Mouse (Mus musculus) layer of hippocampus, postnatal 36 days (tissue): Measurements from ENCODE around the gene Col11a1. TPM values are rescaled to one million over a fixed set of nuclear protein-coding genes. Genes with fewer than 3 reads are reported as not detected.

ENCODE experiments used
- DNase-seq, 2 experiments: peaks; one replicate each; pipeline ENCODE4 v3.0.0; 2022
- total RNA-seq, 2 experiments: library from RNA; stranded (reverse); gene quantifications; 2 replicates each; pipeline ENCODE4 v1.2.3; 2021

Gene Col11a1
- 10 to 100 TPM; 10.7 to 12.1 TPM for total RNA-seq

DNA sequence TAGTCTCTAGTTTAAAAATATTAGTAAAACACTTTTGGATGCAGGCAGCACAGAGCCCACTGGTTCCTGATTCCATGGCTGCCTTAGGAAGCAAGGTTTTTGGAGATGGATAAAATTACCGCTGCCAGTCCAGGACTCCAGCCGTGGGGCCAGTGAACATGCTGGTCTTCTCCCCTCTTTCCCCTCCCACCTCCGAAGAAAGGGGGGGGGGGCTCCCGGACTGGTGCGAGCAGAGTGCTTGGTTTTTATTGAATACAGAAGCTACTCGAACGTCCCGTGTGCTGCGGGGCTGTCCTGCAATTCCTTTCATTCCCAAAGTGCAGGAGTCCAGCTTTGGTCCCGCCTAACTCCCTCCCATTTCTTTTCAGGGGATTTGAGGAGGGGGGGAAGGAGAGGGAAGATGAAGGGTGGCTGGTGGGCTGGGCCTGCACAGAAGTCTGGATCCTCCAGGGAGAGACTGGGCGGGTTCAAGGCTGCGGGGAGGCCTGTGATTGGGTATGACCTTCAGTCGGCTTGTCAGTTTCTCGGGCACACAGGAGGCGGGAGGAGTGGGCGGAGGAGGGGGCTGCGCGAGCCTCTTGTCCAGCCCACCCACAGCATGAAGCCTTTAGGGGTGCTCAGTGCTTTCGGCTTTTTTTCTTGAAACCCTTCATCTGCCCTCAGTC is at the start of gene Col11a1:
Gene Col11a1, plus strand, starts transcription at position 570 of the 665 bp plus-strand sequence.
- peak; percentile 50 to 64 for DNase-seq

- DNase-seq, result no peak
Measured at GRCm38 (mm10) chr3:113990936-113991335, 39.4 kb upstream of the Col11a1 start.

DNA sequence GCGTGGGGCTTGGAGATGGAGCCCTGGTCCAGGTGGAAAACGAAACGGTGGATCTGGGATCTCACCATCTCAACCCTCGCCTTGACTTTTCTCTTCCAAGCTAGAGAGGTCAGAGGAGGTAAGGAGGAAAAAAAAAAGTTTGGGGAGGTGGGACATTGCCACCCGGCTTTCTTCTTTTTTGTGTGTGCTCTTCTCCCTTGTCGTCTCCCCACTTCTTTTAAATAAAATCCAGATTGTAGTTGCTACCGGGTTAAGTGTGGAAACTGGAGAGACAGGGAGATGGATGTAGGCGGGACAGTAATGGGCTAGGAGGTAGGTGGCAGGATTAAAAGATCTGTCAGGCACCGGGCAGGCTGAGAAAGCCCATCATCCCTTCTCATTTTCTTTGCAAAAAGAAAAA is 546 bp downstream of the Col11a1 start:
- no peak for DNase-seq

GRCm38 (mm10) chr3:114031351-114032213 is 1.2 kb downstream of the Col11a1 start:
- peak; percentile 4 to 5 for DNase-seq

DNA sequence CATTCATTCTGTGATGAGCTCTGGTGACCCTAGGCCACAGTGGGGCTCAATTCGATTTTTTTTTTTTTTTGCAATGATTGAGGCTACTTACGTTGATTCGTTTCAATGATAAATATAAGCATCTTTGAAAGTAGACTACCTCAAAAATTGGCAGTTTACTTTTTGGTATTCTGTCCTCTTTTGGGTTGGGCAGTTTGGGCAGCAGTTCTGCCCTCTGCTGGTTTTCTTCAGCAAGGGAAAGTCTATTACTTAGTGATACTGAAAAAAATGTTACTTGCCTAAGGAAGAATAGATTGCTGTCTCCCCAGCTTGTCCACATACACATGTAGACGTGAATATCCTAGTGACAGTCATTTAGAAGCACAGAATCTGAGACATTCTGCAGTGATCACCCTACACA is 2.0 kb downstream of the Col11a1 start:
- peak in 1 of 2 experiments; percentile 7 for DNase-seq

DNA sequence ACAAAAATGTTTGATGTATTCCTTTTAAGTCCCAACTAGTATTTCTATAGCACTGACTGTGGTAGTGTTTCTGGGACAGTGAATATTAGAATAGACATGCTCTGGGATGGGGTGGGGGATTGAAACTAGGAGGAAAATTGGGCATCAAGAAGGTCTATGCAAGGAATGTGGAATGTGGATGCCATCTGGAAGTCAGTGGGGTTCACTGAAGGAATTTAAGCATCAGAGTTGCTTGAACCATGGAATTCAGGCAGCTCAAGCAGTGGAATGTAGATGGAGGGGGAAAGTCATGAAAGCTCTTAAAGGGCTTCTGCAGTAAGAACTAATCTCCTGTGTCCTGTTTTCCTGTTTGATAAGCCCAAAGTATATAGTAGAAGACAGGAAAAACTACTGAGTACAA is 22.1 kb downstream of the Col11a1 start:
- no peak for DNase-seq

GRCm38 (mm10) chr3:114053501-114053900 is 23.2 kb downstream of the Col11a1 start:
- no peak for DNase-seq

DNA sequence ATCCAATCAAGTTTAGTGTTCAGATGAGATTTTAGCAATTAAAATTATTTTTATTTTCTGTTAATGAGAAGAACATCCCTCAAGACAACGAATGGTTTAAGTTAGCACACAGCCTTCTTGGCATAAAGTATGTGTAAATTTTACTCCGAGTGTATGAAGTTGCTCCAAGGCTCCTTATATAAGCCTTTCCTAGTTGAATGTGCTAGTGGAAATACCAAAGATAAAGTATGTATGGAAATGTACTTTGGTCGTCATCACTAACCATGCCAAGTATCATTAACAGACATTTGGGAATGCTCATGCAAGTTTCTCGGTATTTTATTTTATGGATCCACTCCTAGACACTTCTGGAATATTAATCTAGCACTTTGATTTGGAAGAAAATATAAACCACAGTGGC is 34.8 kb downstream of the Col11a1 start:
- DNase-seq, result no peak

GRCm38 (mm10) chr3:114065587-114065986 is 35.2 kb downstream of the Col11a1 start:
- peak; percentile 30 to 31 for DNase-seq

DNA sequence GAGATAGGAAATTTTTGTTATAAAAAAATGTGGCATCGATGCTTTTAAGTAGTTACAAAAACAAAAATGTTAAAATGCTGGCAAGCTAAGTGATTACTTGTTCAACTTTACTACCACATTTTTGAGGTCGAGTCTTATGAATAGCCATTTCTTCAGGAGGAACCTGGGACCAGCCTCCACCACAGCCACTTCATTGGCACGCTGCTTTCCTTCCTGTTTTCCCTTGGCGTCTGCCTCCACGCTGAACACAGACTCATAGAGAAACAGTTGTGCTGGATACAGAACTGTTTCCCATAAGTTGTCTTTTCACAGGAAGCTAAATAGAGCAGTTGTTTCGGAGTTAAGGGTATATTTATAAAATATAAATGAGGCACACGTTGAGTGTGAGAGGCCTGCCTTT is 69.0 kb downstream of the Col11a1 start:
- DNase-seq, result no peak

GRCm38 (mm10) chr3:114107099-114107498 is 76.8 kb downstream of the Col11a1 start:
- no peak for DNase-seq

GRCm38 (mm10) chr3:114147140-114147539 is 116.8 kb downstream of the Col11a1 start:
- DNase-seq, result no peak

DNA sequence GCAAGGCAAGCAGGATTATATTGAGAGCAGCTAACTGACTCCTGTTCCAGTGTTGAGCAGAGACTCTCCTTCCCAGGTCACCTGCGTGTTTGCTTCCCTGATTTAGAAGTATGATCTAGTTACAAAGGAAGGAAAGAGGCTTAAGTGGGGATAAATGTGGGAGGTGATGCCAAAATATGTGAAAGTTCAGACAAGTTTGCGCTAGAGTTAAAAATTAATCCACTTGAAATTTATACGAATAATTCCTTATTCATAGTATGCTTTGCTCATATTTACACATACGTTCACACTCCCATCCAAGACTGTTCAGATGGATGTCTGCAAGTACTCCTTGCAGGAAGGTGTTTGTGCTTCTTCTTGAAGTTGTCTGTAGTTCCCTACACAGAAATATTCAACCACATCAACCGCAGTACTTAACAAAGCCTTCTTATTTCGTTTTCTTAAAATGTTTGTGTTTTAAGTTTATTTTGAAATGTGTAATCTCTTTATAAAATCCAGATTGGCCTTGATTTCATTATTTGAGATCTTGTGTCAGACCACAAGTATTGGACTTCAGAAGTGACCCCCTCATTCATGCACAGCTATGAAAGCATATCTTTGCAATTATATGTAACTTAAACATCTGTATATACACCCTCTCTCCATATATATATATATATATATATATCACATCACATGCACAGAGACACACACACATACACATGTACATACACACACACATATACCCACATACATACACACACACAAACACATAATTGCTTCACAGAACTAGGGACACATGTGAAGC is 167.8 kb downstream of the Col11a1 start:
- no peak for DNase-seq

DNA sequence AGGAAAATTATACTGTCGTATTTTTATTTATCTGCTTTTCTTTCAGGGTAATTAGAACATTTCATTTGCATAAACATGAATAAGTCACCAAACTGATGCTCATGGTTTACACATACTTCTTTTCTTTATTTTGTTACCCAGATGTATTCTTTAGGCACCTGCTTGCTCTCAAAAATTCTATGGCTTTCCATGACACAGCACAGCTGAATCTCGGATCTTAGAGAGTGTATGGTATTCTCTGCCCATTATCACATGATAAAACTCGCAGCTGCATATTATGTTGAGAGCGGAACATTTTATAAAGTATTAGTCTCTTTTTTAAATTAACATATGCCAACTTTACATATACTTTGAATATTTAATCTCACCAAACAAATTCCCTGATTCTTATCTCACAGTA is 181.9 kb downstream of the Col11a1 start:
- DNase-seq, result no peak

DNA sequence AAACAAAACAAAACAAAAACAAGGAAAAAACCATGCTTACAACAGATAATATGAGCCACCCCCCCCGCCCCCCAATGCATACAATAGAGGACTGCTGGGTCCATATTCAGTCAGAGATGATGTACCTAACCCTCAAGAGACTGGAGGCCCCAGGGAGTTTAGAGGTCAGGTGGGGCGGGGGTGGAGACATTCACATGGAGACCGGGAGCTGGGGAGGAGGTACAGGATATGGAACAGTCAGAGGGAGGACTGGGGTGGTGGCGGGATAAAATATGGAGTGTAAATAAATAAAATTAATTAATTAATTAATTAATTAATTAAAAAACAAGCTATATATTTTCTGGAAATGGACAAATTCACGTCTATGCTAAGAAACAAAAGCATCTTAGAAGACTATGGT is 185.8 kb downstream of the Col11a1 start:
- no peak for DNase-seq

GRCm38 (mm10) chr3:114229501-114229900 is 199.2 kb downstream of the Col11a1 start:
- peak in 1 of 2 experiments; percentile 4 for DNase-seq
